Mouse (Mus musculus) forebrain, embryonic 11.5 days (tissue): Measurements from ENCODE around the gene Tmem135. TPM values are rescaled to one million over a fixed set of nuclear protein-coding genes. Genes with fewer than 3 reads are reported as not detected.

Experiments
- ATAC-seq: fragments of 200-750 bp; cut with Nextera tagmentation; replicated peaks from 2 replicates; pipeline ENCODE4 v1.8.0; 2017; ENCODE audit warnings: moderate TSS enrichment; ENCODE audit not compliant: low FRiP score
- DNase-seq: peaks from one replicate; pipeline ENCODE4 v3.0.0-alpha.2; 2017; ENCODE audit warnings: low spot score
- H3K27ac ChIP-seq: fragments of 300-500 bp; sonication (generic); 2 replicates; pipeline ENCODE4 v1.5.1; 2014; ENCODE audit warnings: low read depth, low read length
- H3K27me3 ChIP-seq: fragments of 300-500 bp; sonication (generic); 2 replicates; pipeline ENCODE4 v1.6.1; 2014; ENCODE audit warnings: mild to moderate bottlenecking, low read length, mixed read lengths; ENCODE audit not compliant: control insufficient read depth, insufficient read depth
- H3K36me3 ChIP-seq: fragments of 300-500 bp; sonication (generic); 2 replicates; pipeline ENCODE4 v1.6.1; 2014; ENCODE audit warnings: mild to moderate bottlenecking, low read length, moderate library complexity, mixed read lengths; ENCODE audit not compliant: control insufficient read depth, insufficient read depth
- H3K4me1 ChIP-seq: fragments of 300-500 bp; sonication (generic); replicated peaks from 2 replicates; pipeline ENCODE4 v1.6.1; 2014; ENCODE audit warnings: low read length, mixed read lengths; ENCODE audit not compliant: control insufficient read depth, insufficient read depth
- H3K4me2 ChIP-seq: fragments of 300-500 bp; sonication (generic); 2 replicates; pipeline ENCODE4 v1.6.1; 2014; ENCODE audit warnings: low read depth, mild to moderate bottlenecking, low read length, moderate library complexity, mixed read lengths; ENCODE audit not compliant: severe bottlenecking
- H3K4me3 ChIP-seq: fragments of 300-500 bp; sonication (generic); 2 replicates; pipeline ENCODE4 v1.5.1; 2014; ENCODE audit warnings: low read depth, low read length
- H3K9ac ChIP-seq: fragments of 300-500 bp; sonication (generic); 2 replicates; pipeline ENCODE4 v1.6.1; 2014; ENCODE audit warnings: low read length
- H3K9me3 ChIP-seq: fragments of 300-500 bp; sonication (generic); 2 replicates; pipeline ENCODE4 v1.6.1; 2016; ENCODE audit warnings: low read length, mixed read lengths; ENCODE audit not compliant: control insufficient read depth
- WGBS: fragments of 180-500 bp; shearing (Covaris S2); extraction: QIAGEN DNeasy Blood & Tissue Kit; methylation state at CpG from one replicate; pipeline ENCODE4 v1.1.7; 2014; 5-methylcytosine and 5-hydroxymethylcytosine counted together
- polyA plus RNA-seq: library from polyadenylated mRNA; unstranded; fragments of >200 nt; fragmentation: Nextera tagmentation; extraction: Ambion mirVana; gene quantifications from 2 replicates; pipeline ENCODE4 v1.2.1, GENCODE M21; 2014

Gene Tmem135
- polyA plus RNA-seq, 1 experiment from 2014 or later: 16.2 TPM

DNA sequence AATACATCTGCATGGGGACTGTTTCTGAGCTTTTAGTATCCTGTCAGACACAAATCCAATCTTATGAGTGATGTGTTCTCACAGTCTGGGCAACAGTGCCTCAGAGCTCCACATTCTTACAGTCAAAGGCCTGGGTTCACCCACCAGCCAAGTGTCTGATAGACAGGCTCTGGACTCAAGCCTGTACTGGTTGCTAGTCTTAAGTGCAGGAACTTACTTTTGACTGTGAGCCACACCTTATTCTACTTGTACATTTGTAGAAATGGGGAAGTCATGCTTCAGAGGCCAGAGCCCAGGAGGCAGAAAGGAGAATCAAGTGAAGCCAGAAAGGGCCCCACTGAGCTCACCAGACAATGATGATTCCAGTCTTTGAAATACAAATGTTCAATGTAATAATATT, 226.1 kb downstream of the Tmem135 start:
- ATAC-seq (no peak), DNase-seq (no peak)
- Histone ChIP-seq H3K27ac (no peak overlapping the region), H3K27me3 (no peaks in the 10 kb centered on the region), H3K4me1 (no peaks in the 10 kb centered on the region), H3K4me2 (no peak overlapping the region), H3K4me3 (no peak overlapping the region), H3K9me3 (no peaks in the 10 kb centered on the region), H3K36me3 (no peaks in the 10 kb centered on the region), H3K9ac (no peak overlapping the region)

DNA sequence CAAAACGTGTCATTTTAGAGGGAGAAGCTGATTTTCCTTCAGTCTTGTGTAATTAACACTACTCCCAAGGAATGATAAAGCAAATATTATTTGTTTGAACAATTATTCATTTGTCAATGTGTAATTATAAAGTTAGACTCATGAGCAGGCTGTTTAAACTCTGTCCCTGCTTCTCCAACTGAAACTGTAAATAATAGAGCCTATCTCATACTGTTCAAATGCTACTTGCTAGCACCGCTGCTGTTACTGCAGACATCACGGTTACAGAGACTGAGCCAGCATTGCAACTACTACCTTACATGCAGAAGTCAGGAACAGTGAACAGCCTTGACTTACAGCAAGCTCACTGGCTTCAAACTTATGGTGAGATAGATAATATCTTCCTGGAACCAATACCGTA, 229.6 kb downstream of the Tmem135 start:
- Histone ChIP-seq H3K9ac (no peak overlapping the region), H3K36me3 (no peaks in the 10 kb centered on the region), H3K27me3 (no peaks in the 10 kb centered on the region), H3K9me3 (no peaks in the 10 kb centered on the region), H3K27ac (no peak overlapping the region), H3K4me1 (no peaks in the 10 kb centered on the region), H3K4me3 (no peak overlapping the region), H3K4me2 (no peak overlapping the region)
- DNase-seq (no peak), ATAC-seq (no peak)
- 90% methylated on average over 4 of the region's 4 CpGs for WGBS

DNA sequence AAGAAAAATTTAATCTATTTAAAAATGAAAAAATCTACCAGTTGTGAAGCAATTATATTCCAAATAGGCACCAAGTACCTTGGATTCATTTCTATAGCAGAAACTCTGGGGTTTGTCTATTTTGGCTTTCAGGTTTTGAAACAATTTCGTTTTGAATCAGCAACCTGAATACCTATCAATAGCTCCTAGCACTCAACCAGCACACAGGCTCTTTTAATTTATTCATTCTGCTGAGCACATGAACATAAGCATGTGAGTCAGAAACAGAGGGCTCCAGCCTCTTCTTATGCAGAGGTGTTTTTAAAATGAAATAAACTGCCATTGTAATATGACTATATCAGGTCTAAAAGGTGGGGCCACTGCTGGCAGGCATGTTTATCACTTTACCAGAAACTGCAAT, 231.0 kb downstream of the Tmem135 start:
- ATAC-seq (no peak), DNase-seq (no peak)
- no peaks in the 10 kb centered on the region for H3K9me3 ChIP-seq
- no peak overlapping the region for H3K27ac ChIP-seq
- WGBS: 82% methylated on average over 1 of the region's 1 CpGs
- H3K36me3 ChIP-seq: no peaks in the 10 kb centered on the region
- no peaks in the 10 kb centered on the region for H3K27me3 ChIP-seq
- H3K4me3 ChIP-seq: no peak overlapping the region
- no peak overlapping the region for H3K4me2 ChIP-seq
- no peaks in the 10 kb centered on the region for H3K4me1 ChIP-seq
- H3K9ac ChIP-seq: no peak overlapping the region

DNA sequence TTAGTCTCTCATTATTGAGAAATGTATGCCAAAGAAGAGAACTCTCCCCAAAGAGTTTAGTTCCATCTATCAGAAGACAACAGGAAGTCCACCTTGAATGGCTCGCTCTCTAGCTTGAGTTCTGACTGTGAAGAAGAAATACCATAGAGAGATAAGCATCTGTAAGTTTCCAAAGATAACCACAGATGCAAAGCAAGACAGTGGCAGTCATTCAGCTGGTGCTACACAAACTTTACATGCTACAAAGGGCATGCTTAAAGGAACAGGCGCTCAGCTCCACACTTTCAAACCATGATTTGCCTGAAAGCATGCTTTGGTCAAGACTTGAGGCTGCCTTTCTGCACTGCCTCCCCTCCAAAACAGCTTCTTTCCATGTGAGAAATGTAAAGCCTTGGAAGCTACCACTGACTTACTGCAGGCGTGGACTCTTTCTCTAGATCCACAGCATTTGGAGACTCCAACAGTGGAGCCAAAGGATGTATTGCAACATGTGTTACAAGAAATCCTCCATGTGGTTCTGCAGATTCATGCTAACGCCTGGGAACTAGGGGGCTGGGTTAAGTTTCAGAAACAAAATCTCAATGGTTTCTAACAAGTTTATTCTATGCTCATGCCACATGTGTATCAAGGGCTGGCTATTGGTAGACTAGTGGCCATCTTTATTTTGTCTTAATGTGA, 232.1 kb downstream of the Tmem135 start:
- 87% methylated on average over 4 of the region's 4 CpGs for WGBS
- H3K4me1 ChIP-seq: no peaks in the 10 kb centered on the region
- H3K9ac ChIP-seq: no peak overlapping the region
- H3K9me3 ChIP-seq: no peaks in the 10 kb centered on the region
- no peak for DNase-seq
- no peak overlapping the region for H3K27ac ChIP-seq
- no peak overlapping the region for H3K4me3 ChIP-seq
- no peaks in the 10 kb centered on the region for H3K36me3 ChIP-seq
- H3K27me3 ChIP-seq: no peaks in the 10 kb centered on the region
- H3K4me2 ChIP-seq: no peak overlapping the region
- no peak for ATAC-seq

DNA sequence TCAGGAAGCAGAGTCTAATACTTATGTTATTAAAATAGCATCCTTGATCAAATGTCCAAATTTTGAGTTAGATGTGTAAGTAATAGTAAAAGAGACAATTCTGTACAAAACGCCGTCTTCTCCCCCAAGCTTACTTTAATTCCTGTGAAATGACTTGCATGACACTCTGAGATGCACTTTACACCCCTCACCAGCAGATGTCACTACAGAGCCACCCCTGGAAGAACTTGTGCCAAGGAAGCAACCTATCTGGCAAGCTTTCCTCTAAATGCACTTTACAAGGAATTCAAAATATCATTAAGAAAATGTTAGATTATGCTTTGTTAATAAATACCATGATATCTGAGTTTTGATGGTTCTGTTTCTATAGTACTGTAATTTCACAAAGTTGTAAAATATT, 235.4 kb downstream of the Tmem135 start:
- H3K9ac ChIP-seq: no peak overlapping the region
- 24% methylated on average over 2 of the region's 2 CpGs for WGBS
- no peaks in the 10 kb centered on the region for H3K36me3 ChIP-seq
- H3K4me1 ChIP-seq: no peaks in the 10 kb centered on the region
- no peak overlapping the region for H3K4me2 ChIP-seq
- no peaks in the 10 kb centered on the region for H3K27me3 ChIP-seq
- no peak overlapping the region for H3K4me3 ChIP-seq
- DNase-seq (peak; percentile 85), ATAC-seq (no peak)
- no peaks in the 10 kb centered on the region for H3K9me3 ChIP-seq
- H3K27ac ChIP-seq: no peak overlapping the region

DNA sequence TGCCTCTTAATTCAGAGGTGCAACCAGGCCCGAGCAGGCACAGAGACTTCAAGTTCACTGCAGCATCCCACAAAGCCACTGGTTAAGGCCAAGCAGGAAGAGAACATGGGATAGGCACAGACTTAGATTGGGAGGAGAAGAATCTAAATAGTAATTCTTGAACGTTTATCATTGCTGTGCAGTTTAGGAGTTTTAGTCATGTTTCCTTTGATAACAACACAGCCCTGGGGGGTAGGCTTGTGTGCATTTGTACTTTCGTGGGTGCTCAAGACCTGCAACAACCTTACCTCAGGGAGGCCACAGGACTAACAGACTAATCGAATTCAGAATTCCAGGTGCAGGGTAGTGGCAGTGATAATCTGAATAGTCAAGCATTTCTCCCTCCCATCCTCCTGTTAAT, 238.5 kb downstream of the Tmem135 start:
- 73% methylated on average over 4 of the region's 4 CpGs for WGBS
- Histone ChIP-seq H3K4me2 (no peak overlapping the region), H3K4me1 (no peaks in the 10 kb centered on the region), H3K4me3 (no peak overlapping the region), H3K9ac (no peak overlapping the region), H3K36me3 (no peaks in the 10 kb centered on the region), H3K27ac (no peak overlapping the region), H3K9me3 (no peaks in the 10 kb centered on the region), H3K27me3 (no peaks in the 10 kb centered on the region)
- DNase-seq (no peak), ATAC-seq (no peak)

DNA sequence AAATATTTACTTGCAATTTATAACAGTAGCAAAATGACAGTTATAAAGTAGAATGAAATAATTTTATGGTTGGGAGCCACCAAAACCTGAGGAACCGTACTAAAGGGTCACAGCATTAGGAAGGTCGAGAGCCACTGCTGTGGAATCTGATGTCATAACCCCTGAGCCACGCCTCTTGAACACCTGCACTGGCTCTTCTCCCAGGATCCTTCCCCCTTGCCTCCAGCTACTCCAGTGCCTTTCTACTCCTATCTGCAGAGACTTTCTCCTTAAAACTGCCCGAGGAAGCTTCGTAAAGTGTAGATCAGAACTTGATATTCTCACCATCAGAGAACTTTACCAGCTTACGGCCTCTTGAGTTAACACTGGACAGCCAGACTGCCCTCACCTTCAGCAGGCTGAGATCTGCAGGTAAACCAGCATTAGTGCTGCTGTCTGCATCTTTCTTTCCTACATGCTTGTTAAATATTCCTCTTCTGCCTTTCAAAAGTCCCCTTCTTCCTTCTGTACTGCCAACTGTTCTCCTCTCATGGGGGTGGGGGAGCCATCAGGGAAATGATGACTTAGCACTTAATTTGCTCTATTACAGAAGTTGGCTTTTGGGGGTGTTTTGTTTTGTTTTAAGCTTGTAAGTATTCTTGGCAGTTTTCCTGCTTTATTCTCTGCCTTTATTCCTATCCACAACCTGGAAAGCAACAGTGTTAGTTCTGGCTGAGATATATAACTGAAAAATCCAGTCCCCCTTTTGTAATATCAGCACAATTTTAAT, 242.2 kb downstream of the Tmem135 start:
- no peak overlapping the region for H3K4me2 ChIP-seq
- DNase-seq: no peak
- H3K27ac ChIP-seq: no peak overlapping the region
- 85% methylated on average over 6 of the region's 6 CpGs for whole genome bisulfite sequencing
- H3K4me1 ChIP-seq: no peaks in the 10 kb centered on the region
- H3K4me3 ChIP-seq: no peak overlapping the region
- no peak overlapping the region for H3K9ac ChIP-seq
- no peaks in the 10 kb centered on the region for H3K9me3 ChIP-seq
- no peaks in the 10 kb centered on the region for H3K36me3 ChIP-seq
- ATAC-seq: no peak
- H3K27me3 ChIP-seq: no peaks in the 10 kb centered on the region

DNA sequence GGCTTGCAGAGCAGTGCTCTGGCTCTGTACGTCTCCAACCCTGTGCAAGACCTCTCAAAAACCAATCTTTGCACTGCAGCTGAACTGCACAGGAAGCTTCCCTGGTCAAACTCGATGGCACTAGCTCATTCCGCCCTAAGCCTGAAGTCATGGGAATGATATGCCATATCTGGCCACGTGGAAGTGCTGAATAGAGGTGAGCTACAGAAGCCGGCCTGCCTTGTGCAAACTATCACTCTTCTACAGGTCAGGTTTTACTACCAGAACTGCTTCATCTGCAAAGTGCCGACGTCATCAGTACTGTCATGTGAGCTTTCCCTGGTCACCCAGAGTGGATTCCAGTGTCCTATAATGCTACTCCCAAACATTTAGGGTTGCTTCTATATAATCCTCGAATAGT, 246.7 kb downstream of the Tmem135 start:
- 89% methylated on average over 8 of the region's 8 CpGs for whole genome bisulfite sequencing
- Histone ChIP-seq H3K4me1 (no peaks in the 10 kb centered on the region), H3K36me3 (no peaks in the 10 kb centered on the region), H3K4me3 (no peak overlapping the region), H3K27me3 (no peaks in the 10 kb centered on the region), H3K4me2 (no peak overlapping the region), H3K27ac (no peak overlapping the region), H3K9ac (no peak overlapping the region), H3K9me3 (no peaks in the 10 kb centered on the region)
- no peak for ATAC-seq
- DNase-seq: no peak

DNA sequence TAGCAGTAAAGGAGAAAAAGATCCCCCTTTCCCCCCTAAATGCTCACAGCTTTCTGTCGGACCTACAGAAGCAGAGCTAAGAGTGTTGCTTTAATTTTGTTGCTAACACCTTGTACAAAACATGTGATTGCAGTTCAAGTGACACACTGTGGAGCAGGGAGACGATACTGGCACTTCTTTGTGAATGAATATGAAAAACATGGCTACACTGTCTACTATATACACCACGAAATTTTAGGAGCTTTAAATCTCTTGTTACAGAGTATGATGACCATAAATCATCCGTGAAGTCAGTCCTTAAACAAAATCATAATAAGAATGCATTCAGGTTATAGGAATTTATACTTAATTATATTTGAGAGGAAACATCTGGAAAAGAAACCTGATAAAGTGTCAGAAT, 247.4 kb downstream of the Tmem135 start:
- H3K27ac ChIP-seq: no peak overlapping the region
- no peak overlapping the region for H3K4me3 ChIP-seq
- no peaks in the 10 kb centered on the region for H3K27me3 ChIP-seq
- 78% methylated on average over 4 of the region's 4 CpGs for WGBS
- no peak for ATAC-seq
- no peaks in the 10 kb centered on the region for H3K9me3 ChIP-seq
- H3K4me2 ChIP-seq: no peak overlapping the region
- H3K9ac ChIP-seq: no peak overlapping the region
- H3K36me3 ChIP-seq: no peaks in the 10 kb centered on the region
- no peaks in the 10 kb centered on the region for H3K4me1 ChIP-seq
- DNase-seq: no peak
